Mouse (Mus musculus) CD4-positive naive resting alpha-beta T cell, adult 76 days (primary cell): ENCODE results near the gene Krtap15. TPM values are rescaled to one million over a fixed set of nuclear protein-coding genes. Genes with fewer than 3 reads are reported as not detected.

Experiments
- total RNA-seq: library from RNA; stranded (reverse); gene quantifications from one replicate; pipeline ENCODE4 v1.2.4, GENCODE M21; 2023

The Krtap15 gene
- not detected for total RNA-seq

GRCm38 (mm10) chr16:88820066-88820465 is at the start of gene Krtap15:
Gene Krtap15 (plus strand): TSS chr16:88820215.

DNA sequence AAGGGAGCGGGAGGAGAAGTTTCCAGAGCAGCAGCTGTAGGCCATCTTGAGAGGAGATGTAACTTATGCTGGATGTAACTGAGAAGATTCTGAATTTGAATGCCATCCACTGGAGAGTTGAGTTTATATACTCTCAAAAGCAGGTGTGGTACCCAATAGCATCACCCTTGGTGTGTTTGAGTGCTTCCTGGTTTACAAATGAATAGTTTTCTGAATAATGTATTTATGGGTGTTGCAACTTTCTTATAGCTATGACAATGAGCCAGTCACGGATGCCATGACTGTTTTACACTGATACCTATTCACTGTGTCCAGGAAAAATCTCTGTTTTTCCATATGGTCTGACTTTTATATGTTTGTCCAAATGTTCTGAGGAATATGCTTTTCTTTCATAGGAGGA is 45.9 kb upstream of the Krtap15 start, which contains the start of gene 2310057N15Rik:
Gene 2310057N15Rik, minus strand, starts transcription at position 101 of the 400 bp plus-strand sequence.

DNA sequence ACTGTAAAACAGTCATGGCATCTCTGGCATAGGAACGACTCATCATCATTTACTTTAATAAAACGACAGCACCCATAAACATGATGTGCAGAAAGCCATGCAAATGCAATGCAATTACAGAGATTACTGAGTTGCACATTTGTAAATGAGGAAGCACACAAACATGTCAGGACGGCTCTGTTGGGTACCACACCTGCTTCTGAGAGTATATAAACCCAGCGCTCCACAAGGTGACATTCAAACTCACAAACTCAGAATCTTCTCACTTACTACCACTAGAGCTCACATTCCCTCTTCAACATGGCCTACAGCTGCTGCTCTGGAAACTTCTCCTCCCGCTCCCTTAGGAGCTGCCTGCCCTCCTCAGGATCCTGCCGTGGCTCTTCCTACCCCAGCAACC is 42.4 kb upstream of the Krtap15 start, which contains the start of gene Gm5965:
Gene Gm5965, plus strand, starts transcription at position 301 of the 400 bp plus-strand sequence.

DNA sequence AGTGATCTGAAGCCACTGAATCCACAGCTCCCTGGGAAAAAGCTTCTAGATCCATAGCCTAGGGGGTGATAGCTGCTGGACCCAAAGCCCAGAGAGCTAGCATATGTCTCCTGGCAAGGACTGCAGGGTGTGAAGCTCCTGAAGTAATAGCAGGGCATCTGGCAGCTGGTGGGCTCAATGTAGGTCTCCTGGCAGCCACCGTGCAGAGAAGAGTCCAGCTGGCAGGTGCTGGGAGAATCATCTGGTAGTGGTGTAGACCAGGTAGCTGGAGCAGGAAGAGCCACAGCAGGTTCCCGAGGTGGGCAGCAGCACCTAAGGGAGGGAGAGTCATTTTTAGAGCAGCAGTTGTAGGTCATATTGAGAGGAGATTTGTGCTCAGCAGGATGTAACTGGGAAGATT is 8.2 kb upstream of the Krtap15 start, which contains the start of gene Gm20741:
Gene Gm20741, minus strand, starts transcription at position 394 of the 400 bp plus-strand sequence.

GRCm38 (mm10) chr16:88826095-88826652 is 6.2 kb downstream of the Krtap15 start, which contains the start of gene Krtap14:
Gene Krtap14 (minus strand): TSS chr16:88826145.

GRCm38 (mm10) chr16:88869311-88869710 is 49.3 kb downstream of the Krtap15 start, which contains the start of gene Krtap19-1:
Gene Krtap19-1 (minus strand): TSS chr16:88869411.

DNA sequence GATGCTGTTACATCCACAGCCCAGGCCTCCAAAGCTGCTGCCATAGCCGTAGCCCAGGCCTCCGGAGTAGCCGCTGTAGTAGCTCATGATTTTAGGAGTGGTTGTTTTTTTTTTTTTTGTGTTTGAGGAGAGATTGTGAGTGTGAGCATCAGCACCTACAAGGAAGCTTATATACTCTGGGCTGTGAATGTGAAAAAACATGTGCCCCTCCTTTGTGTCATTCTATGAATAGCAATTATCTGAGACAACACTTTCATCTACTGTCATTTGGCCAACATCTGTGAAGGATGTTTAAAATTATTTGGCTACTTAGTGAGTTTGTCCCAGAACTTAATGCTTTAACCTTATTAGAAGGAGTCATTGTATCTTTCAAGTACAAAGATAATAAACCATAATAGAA is 54.2 kb downstream of the Krtap15 start, which contains the start of gene Krtap19-2:
Gene Krtap19-2, minus strand, starts transcription at position 101 of the 400 bp plus-strand sequence.

GRCm38 (mm10) chr16:88877938-88878337 is 57.9 kb downstream of the Krtap15 start, which contains the start of gene Krtap19-3:
Gene Krtap19-3 (minus strand): TSS chr16:88878038.

Other genes with a start within 250 kb of the Krtap15 start
- not detected for gene Krtap24-1, start 207.9 kb upstream of the Krtap15 start, total RNA-seq
- gene 2310079G19Rik, start 192.5 kb upstream of the Krtap15 start, total RNA-seq = not detected
- gene Krtap26-1, start 172.4 kb upstream of the Krtap15 start, total RNA-seq = not detected
- not detected for gene Krtap27-1, start 148.5 kb upstream of the Krtap15 start, total RNA-seq
- not detected for gene 2310061N02Rik, start 112.3 kb upstream of the Krtap15 start, total RNA-seq
- not detected for gene Krtap13-1, start 91.4 kb upstream of the Krtap15 start, total RNA-seq
- gene Krtap13, start 68.6 kb upstream of the Krtap15 start, total RNA-seq = not detected
- gene 2310034C09Rik, start 61.4 kb upstream of the Krtap15 start, total RNA-seq = not detected
- gene 2310057N15Rik, start 46.0 kb upstream of the Krtap15 start, total RNA-seq = not detected
- not detected for gene Gm5965, start 42.3 kb upstream of the Krtap15 start, total RNA-seq
- not detected for gene Gm20741, start 8.0 kb upstream of the Krtap15 start, total RNA-seq
- gene Krtap14, start 5.9 kb downstream of the Krtap15 start, total RNA-seq = not detected
- gene Krtap19-1, start 49.2 kb downstream of the Krtap15 start, total RNA-seq = not detected
- not detected for gene Krtap19-2, start 54.1 kb downstream of the Krtap15 start, total RNA-seq
- not detected for gene Krtap19-3, start 57.8 kb downstream of the Krtap15 start, total RNA-seq
- gene Krtap19-4, start 64.9 kb downstream of the Krtap15 start, total RNA-seq = not detected
- not detected for gene Krtap19-5, start 76.2 kb downstream of the Krtap15 start, total RNA-seq
- gene Krtap19-9b, start 112.0 kb downstream of the Krtap15 start, total RNA-seq = not detected
- not detected for gene Krtap16-3, start 142.7 kb downstream of the Krtap15 start, total RNA-seq
- not detected for gene Krtap22-2, start 190.5 kb downstream of the Krtap15 start, total RNA-seq
- gene Gm10229, start 195.1 kb downstream of the Krtap15 start, total RNA-seq = not detected
- gene Krtap6-1, start 211.5 kb downstream of the Krtap15 start, total RNA-seq = not detected
- not detected for gene Gm10228, start 221.3 kb downstream of the Krtap15 start, total RNA-seq
- gene Krtap6-5, start 227.7 kb downstream of the Krtap15 start, total RNA-seq = not detected
- gene 1110025L11Rik, start 243.8 kb downstream of the Krtap15 start, total RNA-seq = not detected